8 mouse cellular contexts compared by ENCODE assay signal in genomic region chr2:135875549-135875948, GRCm38 (mm10).
DNase-seq lines count a peak whose midpoint lies in the region; ATAC-seq and TF ChIP-seq lines count a peak whose summit lies in the region.

No protein-coding gene starts in this region.

- no peaks in the 10 kb centered on the region for H3K36me3 ChIP-seq in hindbrain, postnatal 0 days (ENCODE audit: insufficient read depth, low read length)
- H3K36me3 ChIP-seq in hindbrain, embryonic 13.5 days, result no peaks in the 10 kb centered on the region

- no peaks in the 10 kb centered on the region for H3K9me3 ChIP-seq in hindbrain, postnatal 0 days (ENCODE audit: low read length)
- no peaks in the 10 kb centered on the region for H3K9me3 ChIP-seq in hindbrain, embryonic 13.5 days

- intact Hi-C loops in left cerebral cortex, adult 2 months (cut with DNase I), result no loop called here

- no peak for ATAC-seq in hindbrain, postnatal 0 days
- ATAC-seq in hindbrain, embryonic 13.5 days (ENCODE audit: low FRiP score), result no peak
- no peak; the same call in 1 of the 2 replicates for ATAC-seq in cerebellum, adult (ENCODE audit: insufficient number of reproducible peaks, low FRiP score, low TSS enrichment)

- TF ChIP-seq CTCF in hindbrain, postnatal 0 days (IDR thresholded peaks at IDR 0.05; ENCODE audit: low read depth), result no peak
- no peak for TF ChIP-seq CTCF in left cerebral cortex, adult 2 months (IDR thresholded peaks at IDR 0.05)

- no peak overlapping the region for H3K27ac ChIP-seq in hindbrain, postnatal 0 days
- H3K27ac ChIP-seq in hindbrain, embryonic 13.5 days, result no peak overlapping the region
- peak overlapping the region; percentile 54; the same call in 1 of the 2 replicates for H3K27ac ChIP-seq in left cerebral cortex, adult 2 months

- no peaks in the 10 kb centered on the region for H3K4me1 ChIP-seq in hindbrain, postnatal 0 days (ENCODE audit: insufficient read depth, low read length)
- peaks cover 6% of the 10 kb centered on the region; the same call in 1 of the 2 replicates for H3K4me1 ChIP-seq in hindbrain, embryonic 13.5 days (replicated peaks)

- DNase-seq in hindbrain, postnatal 0 days (ENCODE audit: low spot score), result peak; percentile 25
- peak; percentile 56 for DNase-seq in adipocyte (ENCODE audit: low spot score)
- peak; percentile 65 for DNase-seq in heart, adult 8-10 months (ENCODE audit: low spot score)
- peak; percentile 12 to 21 for DNase-seq in left cerebral cortex, adult 2 months (ENCODE audit: extremely low spot score in 1 of 2, low spot score in 2 of 2)
- no peak for DNase-seq in adrenal gland, adult 8-10 months
- no peak for DNase-seq in ovary, adult 18-20 months (ENCODE audit: low spot score)

- H3K27me3 ChIP-seq in hindbrain, postnatal 0 days (ENCODE audit: insufficient read depth, low read length), result no peaks in the 10 kb centered on the region
- H3K27me3 ChIP-seq in hindbrain, embryonic 13.5 days, result no peaks in the 10 kb centered on the region

- no peak overlapping the region for H3K4me3 ChIP-seq in hindbrain, postnatal 0 days (ENCODE audit: low read length)
- no peak overlapping the region for H3K4me3 ChIP-seq in hindbrain, embryonic 13.5 days
- H3K4me3 ChIP-seq in left cerebral cortex, adult 2 months, result no peak overlapping the region

- no peak overlapping the region for H3K4me2 ChIP-seq in hindbrain, postnatal 0 days (ENCODE audit: low read depth, low read length)
- H3K4me2 ChIP-seq in hindbrain, embryonic 13.5 days, result no peak overlapping the region

- WGBS in hindbrain, postnatal 0 days, result 67% methylated on average over 6 of the region's 6 CpGs
- WGBS in hindbrain, embryonic 13.5 days, result 86% methylated on average over 6 of the region's 6 CpGs

- no peak overlapping the region for H3K9ac ChIP-seq in hindbrain, postnatal 0 days (replicated peaks; ENCODE audit: low read length)
- no peak overlapping the region for H3K9ac ChIP-seq in hindbrain, embryonic 13.5 days

Comparison
In these comparisons a context has a peak if more than half of its experiments do, and no peak if none do; other contexts are left out.
1. DNase-seq: peak in hindbrain, postnatal 0 days (single experiment), adipocyte (single experiment), heart, adult 8-10 months (single experiment) and left cerebral cortex, adult 2 months (2 of 2); none in adrenal gland, adult 8-10 months (single experiment) and ovary, adult 18-20 months (single experiment).